Mouse (Mus musculus): ENCODE results near the gene Gm21973.

DNA sequence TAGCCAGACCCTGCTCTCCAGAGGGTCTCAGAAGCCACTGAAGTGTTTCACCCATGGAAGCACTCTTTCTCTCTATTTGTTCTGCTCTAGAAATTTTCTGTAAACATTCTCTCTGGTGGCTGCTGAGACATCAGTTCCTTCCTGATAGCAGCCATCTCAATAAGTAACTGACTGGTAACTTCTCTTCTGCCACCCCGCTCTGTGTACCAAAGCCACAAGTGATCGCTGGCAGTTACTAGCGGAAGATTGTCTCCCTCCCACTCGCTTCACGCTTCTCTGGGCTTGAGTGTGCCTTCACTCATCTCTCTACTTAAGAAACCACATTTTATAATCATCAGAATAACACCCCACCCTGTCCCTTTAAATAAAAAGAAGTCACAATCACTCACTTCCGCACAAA lies 21.9 kb downstream of the Gm21973 start:
- no peak for TF ChIP-seq CTCF (IDR thresholded peaks at IDR 0.05; ENCODE audit: extremely low read depth, insufficient read depth, low read length)
- no peak for TF ChIP-seq POLR2A (IDR thresholded peaks at IDR 0.05; ENCODE audit: extremely low read depth, insufficient read depth, low read length)
